Mouse (Mus musculus) ovary, adult 18-20 months (tissue): ENCODE data around the gene Dvl3.

Experiments
- DNase-seq: peaks from one replicate; pipeline ENCODE4 v3.0.0; 2022; ENCODE audit warnings: low spot score, mixed read lengths

Dvl3 gene

GRCm38 (mm10) chr16:20497980-20498676, 18.7 kb upstream of the Dvl3 start:
- no peak for DNase-seq

- peak; percentile 89 for DNase-seq
Measured at GRCm38 (mm10) chr16:20498677-20499475, 17.9 kb upstream of the Dvl3 start, which contains the start of gene Eif2b5. TSS of gene Eif2b5 (plus strand) at chr16:20498817.

GRCm38 (mm10) chr16:20506000-20506399, 10.8 kb upstream of the Dvl3 start:
- DNase-seq = no peak

- no peak for DNase-seq
Measured at GRCm38 (mm10) chr16:20509349-20509748, 7.4 kb upstream of the Dvl3 start.

GRCm38 (mm10) chr16:20511277-20511847, 5.4 kb upstream of the Dvl3 start:
- no peak for DNase-seq

- DNase-seq = no peak
Measured at GRCm38 (mm10) chr16:20516032-20516431, 750 bp upstream of the Dvl3 start.

GRCm38 (mm10) chr16:20517216-20517615, 434 bp downstream of the Dvl3 start:
- no peak for DNase-seq

GRCm38 (mm10) chr16:20517701-20518374, 1.1 kb downstream of the Dvl3 start:
- no peak for DNase-seq

GRCm38 (mm10) chr16:20523886-20524285, 7.1 kb downstream of the Dvl3 start:
- no peak for DNase-seq

- no peak for DNase-seq
Measured at GRCm38 (mm10) chr16:20528779-20529178, 12.0 kb downstream of the Dvl3 start.

GRCm38 (mm10) chr16:20529375-20529774, 12.6 kb downstream of the Dvl3 start:
- no peak for DNase-seq

GRCm38 (mm10) chr16:20530941-20531340, 14.2 kb downstream of the Dvl3 start:
- no peak for DNase-seq

- DNase-seq = no peak
Measured at GRCm38 (mm10) chr16:20534617-20535295, 18.0 kb downstream of the Dvl3 start.

GRCm38 (mm10) chr16:20535296-20536080, 18.7 kb downstream of the Dvl3 start, which contains the start of gene Ap2m1:
TSS of gene Ap2m1 (plus strand) at chr16:20535478.
- DNase-seq = peak; percentile 97

GRCm38 (mm10) chr16:20536081-20536665, 19.4 kb downstream of the Dvl3 start:
- no peak for DNase-seq

GRCm38 (mm10) chr16:20537071-20537471, 20.3 kb downstream of the Dvl3 start:
- DNase-seq = no peak

GRCm38 (mm10) chr16:20537601-20538320, 21.0 kb downstream of the Dvl3 start:
- DNase-seq = no peak

GRCm38 (mm10) chr16:20539649-20540048, 22.9 kb downstream of the Dvl3 start:
- no peak for DNase-seq

GRCm38 (mm10) chr16:20540438-20540837, 23.7 kb downstream of the Dvl3 start:
- DNase-seq = no peak

GRCm38 (mm10) chr16:20545696-20546095, 28.9 kb downstream of the Dvl3 start:
- DNase-seq = no peak
